Mouse (Mus musculus): ENCODE data around the gene Parp11. TPM values are rescaled to one million over a fixed set of nuclear protein-coding genes. Genes with fewer than 3 reads are reported as not detected.

Gene Parp11
- total RNA-seq, 2 experiments from 2014 or later: 3.8 to 5.7 TPM

DNA sequence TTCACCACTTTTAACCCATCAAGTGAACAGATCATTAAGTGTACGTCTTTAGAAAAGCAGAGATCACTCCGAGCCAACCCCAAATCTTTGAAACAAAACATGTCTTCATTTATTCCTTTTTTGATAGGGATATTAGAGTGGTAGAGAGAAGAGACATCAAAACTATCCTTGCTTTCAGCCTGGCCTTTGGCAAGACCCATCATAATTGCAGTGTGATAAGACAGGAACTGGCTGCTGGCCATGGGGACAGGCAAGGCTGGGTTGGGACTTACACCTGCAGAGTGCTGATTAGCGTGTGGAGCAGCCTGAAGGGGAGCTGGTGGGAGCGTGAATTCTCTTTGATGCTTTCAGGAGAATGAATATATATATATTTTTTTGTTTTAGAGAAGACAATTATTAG lies 2.2 kb upstream of the Parp11 start:
- intact Hi-C loops (cut with DNase I; ENCODE audit: low total_unique reads): no loop called here
- DNase-seq: no peak

DNA sequence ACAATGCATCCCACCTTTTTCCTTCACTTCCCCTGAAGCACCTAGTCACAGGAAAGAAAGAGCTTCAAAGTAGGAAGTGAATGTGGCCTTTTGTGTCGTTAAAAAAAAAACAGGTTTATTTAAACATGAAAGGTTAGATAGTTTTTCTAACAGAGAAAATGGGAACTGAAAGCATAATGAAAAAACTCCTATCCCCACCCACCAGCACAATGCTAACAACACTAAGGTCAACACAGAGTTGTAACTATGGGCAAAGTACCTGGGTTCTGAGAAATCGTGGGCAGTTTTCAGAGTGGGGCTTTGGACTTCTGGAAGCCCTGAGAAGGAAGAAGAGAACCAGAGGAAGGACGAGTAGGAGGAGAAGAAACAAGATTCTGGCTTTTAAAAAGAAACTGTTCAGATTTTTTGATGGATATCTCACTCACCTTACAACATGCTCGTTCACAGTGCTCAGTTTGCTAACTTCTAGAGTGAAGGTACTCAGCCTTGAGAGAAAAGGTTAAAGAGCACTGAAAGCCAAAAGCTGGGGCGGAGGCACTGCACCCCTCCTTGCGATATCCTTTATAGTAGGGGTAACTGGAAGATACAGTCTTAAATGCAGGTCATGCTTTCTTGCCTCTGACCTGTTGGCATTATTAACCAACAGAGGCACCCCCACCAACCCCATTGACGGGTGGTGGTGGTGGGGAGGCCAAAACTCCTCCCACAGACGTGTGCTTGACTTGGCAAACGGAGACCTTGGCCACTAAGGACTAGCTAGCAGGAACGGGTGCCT lies 1.2 kb downstream of the Parp11 start:
- intact Hi-C loops (cut with DNase I; ENCODE audit: low total_unique reads): loop anchor here (2.0 to 5.0 kb wide), 2 partner anchors 123 to 301 kb away; no protein-coding TSS in a partner anchor
- no peak for DNase-seq

DNA sequence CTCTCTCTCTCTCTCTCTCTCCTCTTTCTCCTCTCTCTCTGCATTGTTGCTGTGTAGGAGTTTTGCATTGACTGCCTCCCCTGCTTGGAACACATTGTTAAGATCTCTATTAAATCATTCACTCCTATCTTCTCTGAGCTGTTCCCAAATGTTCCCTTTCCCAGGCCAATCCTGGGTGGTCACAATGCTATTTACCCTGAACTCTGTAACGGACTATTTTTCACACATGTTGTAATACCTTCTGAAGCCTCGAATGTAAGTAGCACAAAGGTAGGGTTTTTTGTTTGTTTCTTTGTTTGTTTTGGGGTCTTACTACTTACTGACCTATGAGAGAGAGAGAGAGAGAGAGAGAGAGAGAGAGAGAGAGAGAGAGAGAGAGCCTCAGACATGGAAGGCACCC lies 2.2 kb downstream of the Parp11 start:
- no peak for DNase-seq
- intact Hi-C loops (cut with DNase I; ENCODE audit: low total_unique reads): loop anchor here (5.0 kb wide), 1 partner anchor 302 kb away; no protein-coding TSS in a partner anchor

DNA sequence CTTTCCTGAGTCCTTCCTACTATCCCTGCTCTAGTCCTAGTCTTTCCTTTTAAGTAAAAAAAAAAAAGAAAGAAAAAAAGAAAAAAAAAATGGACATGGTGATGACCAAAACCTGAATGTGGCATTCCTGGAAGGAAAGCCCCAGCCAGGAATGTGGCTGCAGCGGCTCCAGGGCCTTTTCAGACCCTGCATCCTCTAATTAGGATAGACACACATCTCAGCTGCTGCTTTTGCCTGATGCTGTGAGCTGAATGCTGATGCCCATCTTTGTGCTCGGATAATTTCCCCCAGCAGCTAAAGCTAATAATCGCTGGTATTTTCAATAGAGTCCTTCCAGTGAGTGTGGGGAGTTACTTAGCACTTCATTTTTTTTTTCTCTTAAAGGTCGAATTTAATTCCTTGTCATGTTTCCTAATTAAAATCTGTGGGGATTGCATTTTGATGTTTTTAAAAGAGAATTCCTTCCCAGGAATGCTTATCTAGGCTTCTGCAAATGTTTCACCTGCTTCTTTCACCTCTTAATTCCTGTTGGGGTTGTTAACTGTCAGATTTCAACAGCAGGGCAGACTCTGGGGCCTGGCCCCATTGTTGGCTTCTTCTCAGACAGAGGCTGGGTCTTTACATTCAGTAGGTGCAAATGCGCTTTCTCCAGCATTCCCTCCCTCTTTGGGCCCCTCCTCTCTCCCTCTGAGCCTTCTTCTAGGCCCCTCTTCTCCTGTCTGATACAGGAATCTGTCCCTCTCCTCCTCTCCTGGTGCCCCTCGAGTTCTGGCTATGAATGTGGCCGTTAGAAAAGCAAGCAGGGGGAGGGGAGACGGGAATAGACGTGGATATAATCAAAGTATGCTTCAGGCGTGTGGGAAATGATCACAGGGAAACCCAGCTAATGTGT lies 3.1 kb downstream of the Parp11 start:
- no peak for DNase-seq
- intact Hi-C loops (cut with DNase I; ENCODE audit: low total_unique reads): loop anchor here (5.0 kb wide), 1 partner anchor 302 kb away; no protein-coding TSS in a partner anchor

DNA sequence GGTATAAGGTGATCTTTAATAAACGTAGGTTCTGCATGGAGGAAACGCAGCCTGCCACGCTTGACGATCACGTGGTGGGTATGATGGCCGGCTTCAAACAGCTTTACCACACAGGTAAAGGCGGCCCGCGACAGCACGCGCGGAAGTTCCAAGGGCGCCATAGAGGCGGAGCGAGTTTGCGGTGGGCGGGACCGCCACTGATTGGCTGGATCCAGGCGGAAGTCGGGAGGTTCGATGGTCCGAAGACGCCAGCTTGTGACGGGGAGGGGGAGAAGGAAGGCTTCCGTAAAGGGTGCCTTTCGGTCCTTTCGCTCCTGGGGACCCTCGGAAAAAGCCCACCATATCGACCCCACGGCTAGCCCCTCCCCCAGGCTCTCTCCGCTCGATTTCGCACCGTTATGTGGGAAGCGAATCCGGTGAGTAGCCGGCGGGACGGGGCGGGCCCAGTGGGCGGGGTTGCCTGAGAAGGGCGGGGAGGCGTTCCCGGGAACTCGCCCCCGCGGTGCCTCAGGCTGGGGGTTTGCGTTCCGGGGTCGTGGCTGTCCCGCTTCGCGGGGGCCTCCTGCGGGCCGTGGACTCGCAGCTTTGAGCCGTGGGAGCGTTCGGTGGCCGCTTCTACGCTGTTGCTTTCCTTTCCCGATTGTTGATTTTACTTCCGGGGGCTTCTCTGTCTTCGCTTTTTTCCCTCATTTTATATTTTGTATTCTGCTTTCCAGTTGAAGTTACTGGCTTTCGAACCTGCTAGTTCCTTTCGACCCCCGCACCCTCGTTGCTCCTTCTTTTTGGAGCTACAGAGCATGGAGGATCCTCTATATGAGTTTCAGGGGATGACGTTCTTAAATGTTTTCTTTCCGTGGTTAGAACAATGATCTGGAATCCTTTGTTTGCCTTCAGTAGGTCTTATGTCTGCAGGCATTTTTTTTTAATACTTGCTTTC lies 7.0 kb downstream of the Parp11 start:
- intact Hi-C loops (cut with DNase I; ENCODE audit: low total_unique reads): no loop called here
- DNase-seq: peak; percentile 91

DNA sequence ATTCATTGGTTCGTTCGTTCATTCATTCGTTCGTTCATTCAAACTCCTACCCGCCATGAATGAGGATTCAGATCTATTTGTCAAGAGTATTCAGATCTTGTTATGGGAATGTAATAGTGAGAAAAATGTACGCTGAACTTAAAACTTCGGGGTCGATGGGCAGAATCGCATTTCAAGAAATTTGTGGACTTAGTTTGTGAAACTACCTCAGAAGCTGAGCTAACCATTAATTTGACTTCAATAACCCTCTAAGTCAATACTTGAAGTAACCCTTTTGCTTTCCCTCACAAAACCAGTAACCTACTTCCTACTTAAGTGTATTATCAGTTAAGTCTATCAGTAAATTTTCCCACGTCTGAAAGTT lies 7.7 kb downstream of the Parp11 start:
- intact Hi-C loops (cut with DNase I; ENCODE audit: low total_unique reads): no loop called here
- DNase-seq: no peak

DNA sequence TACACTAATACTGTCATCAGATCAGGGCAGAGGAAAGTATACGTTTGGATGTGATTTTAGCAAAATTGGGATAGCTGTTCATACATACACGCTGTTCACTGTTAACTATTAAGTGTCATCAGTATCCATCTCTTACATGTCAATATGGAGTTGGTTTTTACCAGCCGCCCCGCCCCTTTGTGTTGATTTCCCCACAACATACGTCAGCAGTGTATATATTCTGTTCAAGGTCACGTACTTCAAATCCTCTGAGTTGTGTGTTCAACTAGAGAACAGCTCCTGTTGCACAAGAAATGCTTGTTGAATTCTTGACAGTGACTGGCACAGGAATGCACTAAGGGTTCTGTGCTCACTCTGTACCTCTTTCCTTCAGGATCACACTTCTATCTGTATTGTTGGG lies 8.2 kb downstream of the Parp11 start:
- DNase-seq: no peak
- intact Hi-C loops (cut with DNase I; ENCODE audit: low total_unique reads): no loop called here

DNA sequence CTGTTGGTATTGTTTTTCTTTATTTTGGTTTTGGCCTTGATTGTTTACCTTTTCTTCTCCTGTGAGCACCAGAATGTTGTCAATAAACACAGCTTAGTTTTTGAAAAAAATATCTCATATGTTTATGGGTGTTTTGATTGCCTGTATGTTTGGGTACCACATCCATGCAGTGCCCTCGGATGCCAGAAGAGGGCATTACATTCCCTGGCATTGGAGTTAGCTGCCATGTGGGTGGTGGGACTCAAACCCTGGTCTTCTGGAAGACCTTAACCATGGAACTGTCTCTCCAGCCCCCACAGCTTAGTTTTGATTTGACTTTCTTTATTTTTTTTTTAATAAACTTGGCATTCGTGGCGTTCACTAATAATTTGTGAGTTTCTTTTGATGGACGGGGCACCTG lies 8.8 kb downstream of the Parp11 start:
- intact Hi-C loops (cut with DNase I; ENCODE audit: low total_unique reads): no loop called here
- no peak for DNase-seq

DNA sequence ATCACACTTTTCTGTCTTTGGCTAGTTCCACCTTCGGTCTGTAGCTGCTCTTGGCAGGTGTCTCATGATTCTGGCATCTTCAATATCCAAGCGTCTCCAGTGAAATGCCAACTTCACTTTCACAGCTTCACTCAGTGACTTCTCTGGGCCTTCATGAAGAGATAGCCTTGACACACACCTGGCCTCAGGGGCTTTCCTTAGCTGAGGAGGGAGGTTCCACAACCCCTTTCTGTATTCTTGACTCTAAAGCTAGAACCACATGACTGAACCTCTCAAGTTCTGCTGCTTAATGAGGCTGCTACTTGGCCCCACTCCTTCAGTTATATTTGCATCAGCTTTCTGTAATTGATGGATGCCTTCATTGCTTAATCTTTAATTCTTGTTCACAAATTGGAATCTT lies 10.1 kb downstream of the Parp11 start:
- no peak for DNase-seq
- intact Hi-C loops (cut with DNase I; ENCODE audit: low total_unique reads): no loop called here

DNA sequence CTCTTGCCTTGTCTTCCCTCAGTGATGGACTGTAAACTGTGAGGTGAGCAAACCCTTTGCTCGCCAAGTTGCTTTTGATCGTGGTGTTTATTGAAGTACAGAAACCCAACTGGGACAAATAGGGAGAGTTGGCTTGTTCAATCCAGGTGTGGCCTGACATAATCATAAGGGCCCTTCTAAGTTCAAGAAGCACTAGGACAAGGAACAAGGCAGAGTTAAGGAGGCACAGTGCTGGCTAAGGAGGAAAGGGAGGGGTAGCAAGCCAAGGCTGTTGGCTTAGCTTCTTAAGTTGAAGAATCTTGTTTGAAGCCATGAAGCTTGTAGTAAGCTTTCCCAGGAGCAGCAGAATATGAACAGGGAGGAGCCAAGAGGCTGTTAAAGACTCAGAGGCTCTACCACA lies 13.1 kb downstream of the Parp11 start:
- intact Hi-C loops (cut with DNase I; ENCODE audit: low total_unique reads): no loop called here
- no peak for DNase-seq

DNA sequence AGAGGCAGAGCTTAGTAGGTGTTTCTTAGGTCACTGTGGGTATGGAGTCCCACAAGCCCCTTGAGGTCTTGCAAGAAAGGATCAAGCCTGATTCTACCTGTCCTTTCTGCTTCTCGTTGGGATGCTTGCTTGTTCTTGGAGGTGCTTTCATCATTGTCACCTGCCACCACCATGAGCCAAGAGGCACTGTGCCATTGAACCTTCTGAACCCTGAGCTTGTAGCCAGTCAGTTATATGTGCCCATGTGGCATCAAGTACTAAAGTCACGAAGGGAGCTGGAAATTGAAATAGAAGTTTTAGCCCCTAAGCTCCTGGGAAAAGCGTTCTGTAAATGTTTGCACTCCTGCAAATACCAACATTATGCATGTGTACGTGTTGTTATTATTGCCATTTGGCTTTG lies 14.9 kb downstream of the Parp11 start:
- DNase-seq: no peak
- intact Hi-C loops (cut with DNase I; ENCODE audit: low total_unique reads): no loop called here

DNA sequence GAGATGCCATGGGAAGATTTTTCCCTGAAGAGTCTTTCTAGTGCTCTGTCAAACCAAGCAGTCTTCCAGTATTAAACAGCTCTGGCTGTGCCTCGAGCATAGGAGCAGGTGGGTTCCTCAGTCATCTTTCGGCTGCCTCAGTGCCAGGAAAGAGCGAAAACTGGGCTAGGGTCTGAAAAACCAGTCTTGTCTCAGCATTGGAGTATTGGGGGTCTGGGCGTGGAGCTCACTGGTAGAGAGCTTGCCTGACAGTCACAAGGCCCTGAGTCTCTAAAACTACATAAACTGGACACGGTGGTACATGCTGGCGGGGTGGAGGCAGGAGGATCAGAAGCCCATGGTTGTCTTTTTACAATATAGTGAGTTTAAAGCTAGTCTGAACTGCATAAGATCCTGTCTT lies 15.6 kb downstream of the Parp11 start:
- intact Hi-C loops (cut with DNase I; ENCODE audit: low total_unique reads): no loop called here
- no peak for DNase-seq

DNA sequence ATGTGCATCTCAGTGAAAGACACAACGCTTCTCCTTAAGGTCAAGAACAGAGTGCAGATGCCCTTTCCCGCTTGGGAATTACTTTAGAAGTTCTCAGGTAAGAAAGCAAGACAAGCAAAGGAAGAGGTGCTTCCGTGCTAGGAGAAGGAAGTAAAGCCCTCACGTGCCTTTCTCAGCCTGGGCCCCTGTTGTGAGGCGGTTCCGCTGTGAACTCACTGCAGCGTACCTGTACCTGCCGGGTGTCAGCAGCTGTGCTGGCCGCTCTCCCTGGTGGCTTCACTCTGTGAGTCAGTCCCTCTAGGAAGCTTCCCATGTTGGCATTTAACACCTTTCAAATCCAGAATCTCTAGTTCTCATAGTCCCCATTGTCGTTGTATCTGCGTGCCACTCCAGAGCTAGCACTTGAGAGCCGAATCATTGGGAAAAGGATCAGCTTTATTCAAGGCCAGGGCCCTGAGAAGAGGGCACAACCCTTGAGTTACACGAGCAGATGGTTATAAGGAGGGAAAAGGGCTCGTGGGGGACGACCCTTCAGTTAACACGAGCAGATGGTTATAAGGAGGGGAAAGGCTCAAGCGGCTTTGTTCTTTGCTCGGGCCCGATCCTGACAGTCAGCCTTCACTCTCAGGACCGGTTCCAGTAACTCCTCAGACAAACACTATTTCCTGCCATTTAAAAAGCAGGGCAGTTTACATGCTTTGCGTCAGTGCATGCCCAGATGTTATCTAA lies 16.8 kb downstream of the Parp11 start:
- intact Hi-C loops (cut with DNase I; ENCODE audit: low total_unique reads): no loop called here
- DNase-seq: no peak

DNA sequence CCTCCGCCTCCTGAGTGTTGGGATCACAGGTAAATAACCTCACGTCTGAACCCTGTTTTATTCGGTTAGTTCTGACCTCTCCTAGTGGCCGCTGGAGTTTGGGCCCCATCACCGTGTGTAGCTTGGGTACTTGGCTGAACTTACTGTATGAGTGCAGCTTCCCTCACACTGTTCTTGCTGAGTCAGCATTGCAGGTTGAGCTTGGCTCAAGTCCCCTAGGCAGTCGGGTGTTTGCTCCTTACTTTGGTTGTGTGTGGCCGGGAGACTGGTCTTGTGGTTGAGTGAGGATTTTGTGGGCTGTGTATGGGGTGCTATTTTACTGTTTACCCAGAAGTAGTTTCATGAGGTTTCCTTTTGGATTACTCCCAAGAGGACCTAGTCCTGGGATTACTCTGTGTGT lies 17.9 kb downstream of the Parp11 start:
- intact Hi-C loops (cut with DNase I; ENCODE audit: low total_unique reads): no loop called here

DNA sequence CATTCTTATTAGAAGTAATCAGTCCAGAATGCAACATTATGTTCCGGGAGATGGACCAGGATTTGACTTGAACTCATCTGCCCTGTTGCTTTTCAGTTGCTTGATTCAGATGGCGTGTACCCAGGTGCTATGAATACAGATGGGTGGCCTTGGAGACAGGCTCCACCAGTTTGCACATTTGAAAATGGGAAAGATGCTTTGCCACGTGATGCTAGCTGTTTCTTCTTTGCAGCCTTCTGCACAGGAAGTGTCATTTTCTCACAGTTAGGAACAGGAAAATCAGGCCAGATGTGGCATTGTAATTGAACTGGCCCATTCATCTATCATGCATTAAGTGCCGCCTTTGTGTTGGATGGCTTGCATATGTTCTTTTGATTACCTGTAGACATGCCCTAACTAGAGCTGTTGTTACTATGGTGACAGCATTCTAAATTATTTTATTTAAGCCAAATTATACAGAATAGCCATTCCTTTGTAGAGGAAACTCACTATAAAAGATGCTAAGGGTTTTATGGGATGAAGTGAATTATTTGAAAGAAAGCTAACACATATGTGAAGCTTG lies 20.2 kb downstream of the Parp11 start:
- intact Hi-C loops (cut with DNase I; ENCODE audit: low total_unique reads): no loop called here

More for the DNA sequence above, 17.9 kb downstream of the Parp11 start:
- no peak for DNase-seq

DNA sequence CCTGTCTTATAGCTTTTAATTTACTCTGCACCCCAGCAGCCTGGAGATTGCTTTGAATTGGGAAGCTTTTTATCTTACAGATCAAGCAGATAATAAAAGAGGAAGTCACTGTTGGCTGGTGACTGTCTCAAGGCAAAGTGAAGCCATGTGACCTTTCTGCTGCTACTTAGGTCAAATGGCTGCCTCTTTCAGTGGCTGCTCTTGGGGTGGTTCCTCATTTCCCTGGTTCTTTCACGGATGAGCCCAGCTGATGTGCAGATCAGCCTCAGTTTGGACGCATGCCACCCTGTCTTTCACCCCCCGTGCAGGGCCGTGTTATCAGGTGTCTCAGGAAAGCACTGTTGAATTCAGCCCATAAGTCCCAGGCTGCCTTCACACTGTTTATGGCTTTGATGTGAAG lies 25.4 kb downstream of the Parp11 start:
- intact Hi-C loops (cut with DNase I; ENCODE audit: low total_unique reads): no loop called here

More for the DNA sequence above, 20.2 kb downstream of the Parp11 start:
- no peak for DNase-seq

DNA sequence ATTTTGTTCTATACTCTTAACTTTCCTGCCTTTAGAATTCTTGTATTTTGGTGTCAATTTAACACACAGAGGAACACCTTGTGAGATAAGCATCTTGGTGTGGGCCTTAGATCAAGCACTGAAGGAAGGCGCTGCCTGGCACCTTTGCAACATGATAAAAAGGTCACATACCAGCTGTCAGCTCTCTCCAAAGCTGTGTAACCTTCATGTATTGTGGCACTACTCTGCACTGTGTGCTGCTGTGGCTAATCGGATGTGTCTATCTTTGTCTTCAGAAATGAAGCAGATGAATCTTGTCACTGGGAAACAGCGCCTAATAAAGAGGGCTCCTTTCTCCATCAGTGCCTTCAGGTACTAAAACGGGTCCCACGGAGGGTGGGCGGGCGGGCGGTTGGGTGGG lies 27.3 kb downstream of the Parp11 start:
- intact Hi-C loops (cut with DNase I; ENCODE audit: low total_unique reads): no loop called here
- DNase-seq: no peak

More for the DNA sequence above, 25.4 kb downstream of the Parp11 start:
- no peak for DNase-seq

DNA sequence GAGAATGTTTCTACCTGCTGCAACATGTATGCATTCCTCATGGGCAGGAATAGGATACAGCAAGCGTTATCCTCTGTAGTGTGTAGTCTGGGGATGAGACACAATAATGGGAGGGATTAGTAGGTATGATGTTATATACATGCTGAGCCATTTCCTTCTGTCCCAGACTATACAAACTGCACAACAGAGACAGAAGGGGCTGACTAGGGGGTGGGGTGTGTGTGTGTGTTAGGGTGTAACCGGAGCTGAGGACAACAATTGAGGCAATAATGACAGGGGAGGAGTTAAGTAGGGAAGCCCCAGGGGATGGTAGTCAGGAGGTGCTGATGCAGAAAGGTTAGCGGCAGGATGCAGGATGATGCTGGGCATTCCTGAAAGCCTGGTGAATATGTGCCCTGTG lies 28.6 kb downstream of the Parp11 start:
- intact Hi-C loops (cut with DNase I; ENCODE audit: low total_unique reads): no loop called here
- no peak for DNase-seq

DNA sequence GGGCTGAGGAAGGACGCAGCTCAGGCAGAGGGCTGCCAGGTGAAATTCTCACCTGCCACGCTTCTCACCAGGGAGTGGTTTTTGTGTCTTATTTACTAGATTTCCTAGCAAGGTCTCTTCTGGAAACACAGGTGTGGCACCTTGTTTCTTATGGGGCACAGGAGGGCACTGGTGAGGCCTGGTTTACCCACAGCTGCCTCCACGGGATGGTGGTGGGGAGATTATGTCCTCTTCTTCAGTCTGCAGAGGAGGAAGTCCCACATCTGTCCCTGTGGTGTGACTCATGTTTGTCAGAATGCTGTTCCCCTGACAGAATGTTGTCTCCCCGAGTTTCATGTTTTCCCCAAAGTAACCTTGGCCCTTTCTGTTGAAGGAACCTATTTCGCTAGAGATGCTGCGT lies 44.4 kb downstream of the Parp11 start:
- intact Hi-C loops (cut with DNase I; ENCODE audit: low total_unique reads): no loop called here
- DNase-seq: no peak

Data from gastrocnemius, postnatal 14 days (tissue).